Comparison of ENCODE assay signal across 16 mouse cellular contexts in the genomic region with DNA sequence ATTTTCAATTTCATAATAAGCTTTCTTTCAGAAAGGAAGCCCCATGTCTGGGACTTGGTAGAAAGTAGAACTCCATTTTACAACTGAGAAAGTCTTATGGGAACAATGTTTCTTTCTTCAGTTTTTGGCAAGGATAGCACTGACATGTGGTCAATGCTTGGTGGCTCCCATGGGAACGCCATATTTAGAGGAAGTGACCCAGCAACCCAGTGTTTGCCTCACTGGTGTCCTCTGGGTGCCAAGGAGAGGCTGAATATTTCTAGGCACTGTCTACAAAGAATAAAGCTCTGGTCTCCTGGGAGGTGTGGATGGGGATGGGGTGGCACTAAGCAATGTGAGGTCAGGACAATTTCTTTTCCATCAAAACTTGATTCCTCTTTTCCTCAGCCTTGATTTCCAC.
DNase-seq lines count a peak whose midpoint lies in the region; ATAC-seq and TF ChIP-seq lines count a peak whose summit lies in the region.
"Had no signal": no experiment of that assay in that cellular context is flagged by ENCODE, and none has a peak within 500 bp of the region (broad histone marks: within the 10 kb centered on the region; RNA-seq: fewer than 3 reads in every experiment).

No protein-coding gene starts in this region.

- TF ChIP-seq CTCF in CH12.LX (conservative IDR thresholded peaks at IDR 0.05 in 1 of 2, IDR thresholded peaks at IDR 0.05 in 1 of 2; ENCODE audit: low read depth in 2 of 2, low read length in 2 of 2): no peak

- peak; percentile 2 to 7 for DNase-seq in cerebellum, postnatal 10 days
- no peak for DNase-seq in cerebellum, adult 11 months
- DNase-seq in hindbrain, embryonic 14.5 days (ENCODE audit: low spot score): no peak
- DNase-seq in CH12.LX (ENCODE audit: extremely low read depth): peak; percentile 10
- peak; percentile 27 for DNase-seq in fibroblast of lung, adult 2 months (ENCODE audit: low read depth)
- no peak for DNase-seq in urinary bladder, postnatal 25 days (ENCODE audit: low spot score)
- DNase-seq: layer of hippocampus, adult 9-11 months; lung, adult 18-20 months; lung, postnatal 36 days; right cerebral cortex, adult 18-20 months; thymus, postnatal 25 days had no signal

- ATAC-seq in hindbrain, embryonic 16.5 days: peak; percentile 65
- no peak for ATAC-seq in hindbrain, embryonic 14.5 days (ENCODE audit: low FRiP score)

- H3K4me2 ChIP-seq in hindbrain, embryonic 16.5 days (ENCODE audit: low read length): no peak overlapping the region
- H3K4me2 ChIP-seq in hindbrain, embryonic 14.5 days (replicated peaks): no peak overlapping the region
- no peak overlapping the region for H3K4me2 ChIP-seq in CH12.LX (ENCODE audit: insufficient read depth, low read depth, poor library complexity, severe bottlenecking)
- H3K4me2 ChIP-seq: hindbrain, embryonic 12.5 days; limb, embryonic 15.5 days; midbrain, embryonic 12.5 days had no signal

- no peak for TF ChIP-seq RAD21 in CH12.LX (IDR thresholded peaks at IDR 0.05; ENCODE audit: low read depth, low read length)

- TF ChIP-seq EP300 in CH12.LX (IDR thresholded peaks at IDR 0.05; ENCODE audit: low read length): no peak

- in situ Hi-C loops in CH12.LX (cut with MboI; ENCODE audit: low pct_ligation_motif_present, low pct_unique_long_range_greater_than_20kb, low sequenced_read_pairs): no loop called here

- H3K4me3 ChIP-seq in hindbrain, embryonic 16.5 days (ENCODE audit: low read length): no peak overlapping the region
- H3K4me3 ChIP-seq in hindbrain, embryonic 14.5 days (replicated peaks; ENCODE audit: low read length): no peak overlapping the region
- no peak overlapping the region for H3K4me3 ChIP-seq in CH12.LX (replicated peaks in 1 of 3; ENCODE audit: low read depth in 2 of 3, low read length in 2 of 3, poor library complexity in 1 of 3)
- H3K4me3 ChIP-seq: hindbrain, embryonic 12.5 days; limb, embryonic 15.5 days; midbrain, embryonic 12.5 days had no signal

- no peak for TF ChIP-seq POLR2A in CH12.LX (IDR thresholded peaks at IDR 0.05; ENCODE audit: low read depth, low read length)

- no peak overlapping the region for H3K27ac ChIP-seq in hindbrain, embryonic 16.5 days (ENCODE audit: low read depth, low read length)
- no peak overlapping the region for H3K27ac ChIP-seq in hindbrain, embryonic 14.5 days
- no peak overlapping the region for H3K27ac ChIP-seq in CH12.LX (ENCODE audit: insufficient read depth, low read depth)
- H3K27ac ChIP-seq: hindbrain, embryonic 12.5 days; limb, embryonic 15.5 days; midbrain, embryonic 12.5 days; stomach, postnatal 0 days had no signal

- H3K79me2 ChIP-seq in CH12.LX (replicated peaks; ENCODE audit: control insufficient read depth, extremely low read depth, insufficient read depth, poor library complexity, severe bottlenecking): no peaks in the 10 kb centered on the region

- no peaks in the 10 kb centered on the region for H3K36me3 ChIP-seq in hindbrain, embryonic 16.5 days (ENCODE audit: control insufficient read depth, insufficient read depth, low read length)
- H3K36me3 ChIP-seq in hindbrain, embryonic 14.5 days (replicated peaks; ENCODE audit: control insufficient read depth, insufficient read depth): no peaks in the 10 kb centered on the region
- no peaks in the 10 kb centered on the region for H3K36me3 ChIP-seq in CH12.LX (replicated peaks in 1 of 2; ENCODE audit: control insufficient read depth in 1 of 2, insufficient read depth in 1 of 2, low read length in 1 of 2)
- H3K36me3 ChIP-seq: hindbrain, embryonic 12.5 days; limb, embryonic 15.5 days; midbrain, embryonic 12.5 days had no signal

- dilution Hi-C loops in CH12.LX (cut with MboI; ENCODE audit: extremely low pct_ligation_motif_present, extremely low pct_unique_long_range_greater_than_20kb, low sequenced_read_pairs): no loop called here

- H3K9ac ChIP-seq in hindbrain, embryonic 16.5 days (ENCODE audit: low read depth, low read length): no peak overlapping the region
- no peak overlapping the region for H3K9ac ChIP-seq in hindbrain, embryonic 14.5 days
- no peak overlapping the region for H3K9ac ChIP-seq in CH12.LX (ENCODE audit: insufficient read depth, low read depth)
- H3K9ac ChIP-seq: hindbrain, embryonic 12.5 days; limb, embryonic 15.5 days; midbrain, embryonic 12.5 days had no signal

- no peaks in the 10 kb centered on the region for H3K9me3 ChIP-seq in hindbrain, embryonic 16.5 days (ENCODE audit: control insufficient read depth, low read length)
- no peaks in the 10 kb centered on the region for H3K9me3 ChIP-seq in hindbrain, embryonic 14.5 days (ENCODE audit: control insufficient read depth, low read length)
- H3K9me3 ChIP-seq in CH12.LX (replicated peaks; ENCODE audit: low read length): no peaks in the 10 kb centered on the region
- H3K9me3 ChIP-seq: hindbrain, embryonic 12.5 days; limb, embryonic 15.5 days; midbrain, embryonic 12.5 days had no signal

- 81% methylated on average over 1 of the region's 1 CpGs for WGBS in hindbrain, embryonic 16.5 days
- WGBS in hindbrain, embryonic 14.5 days: 86% methylated on average over 1 of the region's 1 CpGs

- H3K27me3 ChIP-seq in hindbrain, embryonic 16.5 days (replicated peaks; ENCODE audit: control insufficient read depth, insufficient read depth, low read length): no peaks in the 10 kb centered on the region
- H3K27me3 ChIP-seq in hindbrain, embryonic 14.5 days (ENCODE audit: control insufficient read depth, insufficient read depth, low read length): no peaks in the 10 kb centered on the region
- H3K27me3 ChIP-seq in CH12.LX (replicated peaks): no peaks in the 10 kb centered on the region
- H3K27me3 ChIP-seq: hindbrain, embryonic 12.5 days; limb, embryonic 15.5 days; midbrain, embryonic 12.5 days had no signal

- no peaks in the 10 kb centered on the region for H3K4me1 ChIP-seq in hindbrain, embryonic 16.5 days (ENCODE audit: control insufficient read depth, insufficient read depth, low read depth, low read length)
- no peaks in the 10 kb centered on the region for H3K4me1 ChIP-seq in hindbrain, embryonic 14.5 days (replicated peaks; ENCODE audit: control insufficient read depth, insufficient read depth, low read length)
- H3K4me1 ChIP-seq in CH12.LX (ENCODE audit: control insufficient read depth in 1 of 2, insufficient read depth in 2 of 2): peaks cover 0 to 3% of the 10 kb centered on the region in 2 experiments; a peak in 1 of 4 replicates
- H3K4me1 ChIP-seq: hindbrain, embryonic 12.5 days; limb, embryonic 15.5 days; midbrain, embryonic 12.5 days had no signal

TF ChIP-seq in CH12.LX, 34 proteins besides CTCF, POLR2A, EP300 and RAD21:
- TF ChIP-seq ZKSCAN1 (IDR thresholded peaks at IDR 0.05; ENCODE audit: borderline replicate concordance, low read depth, low read length): no peak
- TF ChIP-seq JUND (conservative IDR thresholded peaks at IDR 0.05; ENCODE audit: low read depth, low read length): no peak
- TF ChIP-seq USF2 (conservative IDR thresholded peaks at IDR 0.05; ENCODE audit: low read depth, low read length): no peak
- no peak for TF ChIP-seq MAX (IDR thresholded peaks at IDR 0.05; ENCODE audit: low read length)
- TF ChIP-seq RCOR1 (conservative IDR thresholded peaks at IDR 0.05; ENCODE audit: low read depth, low read length): no peak
- no peak for TF ChIP-seq MAFK (IDR thresholded peaks at IDR 0.05; ENCODE audit: insufficient replicate concordance, low read length)
- TF ChIP-seq HCFC1 (IDR thresholded peaks at IDR 0.05; ENCODE audit: low read depth, low read length): no peak
- no peak for TF ChIP-seq TBP (conservative IDR thresholded peaks at IDR 0.05; ENCODE audit: low read depth, low read length)
- no peak for TF ChIP-seq USF1 (IDR thresholded peaks at IDR 0.05; ENCODE audit: low read depth, low read length)
- no peak for TF ChIP-seq ELF1 (IDR thresholded peaks at IDR 0.05; ENCODE audit: low read depth, low read length)
- no peak for TF ChIP-seq TCF12 (IDR thresholded peaks at IDR 0.05; ENCODE audit: low read depth, low read length)
- no peak for TF ChIP-seq ZMIZ1 (IDR thresholded peaks at IDR 0.05; ENCODE audit: low read depth, low read length)
- TF ChIP-seq GABPA (IDR thresholded peaks at IDR 0.05; ENCODE audit: insufficient replicate concordance, low read depth, low read length): no peak
- TF ChIP-seq ZNF384 (IDR thresholded peaks at IDR 0.05; ENCODE audit: low read depth, low read length): no peak
- TF ChIP-seq UBTF (IDR thresholded peaks at IDR 0.05; ENCODE audit: low read depth, low read length): no peak
- no peak for TF ChIP-seq E2F4 (IDR thresholded peaks at IDR 0.05; ENCODE audit: insufficient replicate concordance, low read depth, low read length)

Comparison
In these comparisons a context has a peak if more than half of its experiments do, and no peak if none do; other contexts are left out.
1. DNase-seq: peak in cerebellum, postnatal 10 days (2 of 2), CH12.LX (single experiment) and fibroblast of lung, adult 2 months (single experiment); none in cerebellum, adult 11 months (single experiment), hindbrain, embryonic 14.5 days (single experiment) and urinary bladder, postnatal 25 days (single experiment).